Mouse (Mus musculus): Measurements from ENCODE around the gene Olfr314. TPM values are rescaled to one million over a fixed set of nuclear protein-coding genes. Genes with fewer than 3 reads are reported as not detected.
"Not testable (repeated sequence)": the region's sequence is repeated elsewhere in the genome, so short reads cannot be mapped to it uniquely, and the experiment has no call there.

The Olfr314 gene
- total RNA-seq, 1 experiment = not detected

DNA sequence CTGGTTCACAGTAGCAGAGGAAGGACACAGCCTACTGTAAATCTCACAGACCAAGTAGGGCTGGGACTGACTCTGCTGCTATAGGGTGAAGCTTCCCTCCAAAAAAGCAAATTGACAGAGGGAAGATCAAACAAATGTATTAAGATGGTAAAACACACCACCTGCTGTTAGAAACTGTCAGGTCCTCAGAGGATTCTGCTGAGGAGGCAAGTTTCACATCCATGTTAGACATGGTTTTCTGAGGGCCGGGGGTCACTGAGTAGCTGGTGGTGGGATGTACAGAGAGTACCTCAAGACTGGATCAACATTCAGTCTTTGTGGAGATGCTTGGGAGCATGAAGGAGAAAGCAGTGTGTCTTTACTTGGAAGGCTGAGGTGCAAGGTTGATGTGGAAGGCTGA lies 32.9 kb downstream of the Olfr314 start:
- H3K9me3 ChIP-seq (ENCODE audit: control insufficient read depth, insufficient read depth, low read depth, low read length) = no peaks in the 10 kb centered on the region
- DNase-seq (ENCODE audit: low read depth, low spot score) = no peak
- in situ Hi-C loops (cut with MboI; ENCODE audit: low sequenced_read_pairs in 2 of 2, unreplicated experiment in 2 of 2) = no loop called here
- no peak overlapping the region for H3K27ac ChIP-seq (ENCODE audit: insufficient read depth, low read depth, low read length, poor library complexity, severe bottlenecking)
- TF ChIP-seq CHD2 (IDR thresholded peaks at IDR 0.05; ENCODE audit: low read depth, low read length) (no peak), MAFK (IDR thresholded peaks at IDR 0.05; ENCODE audit: insufficient read depth, low read depth, low read length) (peak; percentile 81)
- H3K4me3 ChIP-seq (ENCODE audit: insufficient read depth in 1 of 2, low read depth in 1 of 2, low read length in 2 of 2, poor library complexity in 1 of 2, severe bottlenecking in 1 of 2) = no peak overlapping the region
- H3K4me1 ChIP-seq (ENCODE audit: control insufficient read depth in 2 of 2, insufficient read depth in 2 of 2, low read length in 2 of 2, poor library complexity in 1 of 2) = no peaks in the 10 kb centered on the region
- no peaks in the 10 kb centered on the region for H3K36me3 ChIP-seq (ENCODE audit: control insufficient read depth, insufficient read depth, low read length, poor library complexity, severe bottlenecking)
- H3K9ac ChIP-seq (ENCODE audit: insufficient read depth, low read depth, low read length, poor library complexity, severe bottlenecking) = no peak overlapping the region

- H3K4me3 ChIP-seq (ENCODE audit: insufficient read depth in 1 of 2, low read depth in 1 of 2, low read length in 2 of 2, poor library complexity in 1 of 2, severe bottlenecking in 1 of 2); H3K36me3 ChIP-seq (ENCODE audit: control insufficient read depth, insufficient read depth, low read length, poor library complexity, severe bottlenecking); H3K9me3 ChIP-seq (ENCODE audit: control insufficient read depth, insufficient read depth, low read depth, low read length); DNase-seq (ENCODE audit: low read depth, low spot score); H3K4me1 ChIP-seq (ENCODE audit: control insufficient read depth in 2 of 2, insufficient read depth in 2 of 2, low read length in 2 of 2, poor library complexity in 1 of 2); H3K27ac ChIP-seq (ENCODE audit: insufficient read depth, low read depth, low read length, poor library complexity, severe bottlenecking); H3K9ac ChIP-seq (ENCODE audit: insufficient read depth, low read depth, low read length, poor library complexity, severe bottlenecking); in situ Hi-C loops (cut with MboI; ENCODE audit: low sequenced_read_pairs in 2 of 2, unreplicated experiment in 2 of 2): not testable (repeated sequence)
These were observed 46.2 kb downstream of the Olfr314 start, which contains the start of gene Olfr312 for GRCm38 (mm10) chr11:58828937-58829336. Olfr312 (plus strand) TSS chr11:58829237.

GRCm38 (mm10) chr11:58829764-58830163 lies 47.0 kb downstream of the Olfr314 start:
- in situ Hi-C loops (cut with MboI; ENCODE audit: low sequenced_read_pairs in 2 of 2, unreplicated experiment in 2 of 2) = no loop called here

GRCm38 (mm10) chr11:58832541-58832940 lies 49.8 kb downstream of the Olfr314 start:
- DNase-seq (ENCODE audit: low read depth, low spot score); in situ Hi-C loops (cut with MboI; ENCODE audit: low sequenced_read_pairs in 2 of 2, unreplicated experiment in 2 of 2); H3K9me3 ChIP-seq (ENCODE audit: control insufficient read depth, insufficient read depth, low read depth, low read length); H3K9ac ChIP-seq (ENCODE audit: insufficient read depth, low read depth, low read length, poor library complexity, severe bottlenecking); H3K4me3 ChIP-seq (ENCODE audit: insufficient read depth in 1 of 2, low read depth in 1 of 2, low read length in 2 of 2, poor library complexity in 1 of 2, severe bottlenecking in 1 of 2); H3K4me1 ChIP-seq (ENCODE audit: control insufficient read depth in 2 of 2, insufficient read depth in 2 of 2, low read length in 2 of 2, poor library complexity in 1 of 2); H3K27ac ChIP-seq (ENCODE audit: insufficient read depth, low read depth, low read length, poor library complexity, severe bottlenecking); H3K36me3 ChIP-seq (ENCODE audit: control insufficient read depth, insufficient read depth, low read length, poor library complexity, severe bottlenecking): not testable (repeated sequence)

More at GRCm38 (mm10) chr11:58829764-58830163, 47.0 kb downstream of the Olfr314 start:
- Histone ChIP-seq H3K4me1 (ENCODE audit: control insufficient read depth in 2 of 2, insufficient read depth in 2 of 2, low read length in 2 of 2, poor library complexity in 1 of 2) (no peaks in the 10 kb centered on the region), H3K27ac (ENCODE audit: insufficient read depth, low read depth, low read length, poor library complexity, severe bottlenecking) (no peak overlapping the region), H3K36me3 (ENCODE audit: control insufficient read depth, insufficient read depth, low read length, poor library complexity, severe bottlenecking) (no peaks in the 10 kb centered on the region), H3K9ac (ENCODE audit: insufficient read depth, low read depth, low read length, poor library complexity, severe bottlenecking) (no peak overlapping the region), H3K4me3 (ENCODE audit: insufficient read depth in 1 of 2, low read depth in 1 of 2, low read length in 2 of 2, poor library complexity in 1 of 2, severe bottlenecking in 1 of 2) (no peak overlapping the region), H3K9me3 (ENCODE audit: control insufficient read depth, insufficient read depth, low read depth, low read length) (no peaks in the 10 kb centered on the region)
- TF ChIP-seq ZC3H11A (IDR thresholded peaks at IDR 0.05; ENCODE audit: borderline replicate concordance, low read depth, low read length) = no peak
- no peak for DNase-seq (ENCODE audit: low read depth, low spot score)

Other genes starting within 250 kb of the Olfr314 start
- not detected in 2 replicates for gene Olfr330, start 248.1 kb upstream of the Olfr314 start, total RNA-seq (2012; rRNA removed)
- 0.26 and 0.27 TPM in 2 replicates for gene Olfr329-ps, start 236.5 kb upstream of the Olfr314 start, total RNA-seq (2012; rRNA removed)
- 0.18 and 0.37 TPM in 2 replicates for gene Olfr328, start 227.3 kb upstream of the Olfr314 start, total RNA-seq (2012; rRNA removed)
- not detected in 2 replicates for gene Olfr224, start 212.4 kb upstream of the Olfr314 start, total RNA-seq (2012; rRNA removed)
- not detected in 2 replicates for gene Olfr325, start 205.2 kb upstream of the Olfr314 start, total RNA-seq (2012; rRNA removed)
- not detected in 2 replicates for gene Olfr324, start 187.8 kb upstream of the Olfr314 start, total RNA-seq (2012; rRNA removed)
- not detected in 2 replicates for gene 2210407C18Rik, start 166.9 kb upstream of the Olfr314 start, total RNA-seq (2012; rRNA removed)
- not detected in 2 replicates for gene Olfr323, start 152.5 kb upstream of the Olfr314 start, total RNA-seq (2012; rRNA removed)
- gene Trim58, start 142.5 kb upstream of the Olfr314 start, total RNA-seq (2012; rRNA removed) = not detected in 2 replicates
- gene Olfr322, start 124.2 kb upstream of the Olfr314 start, total RNA-seq (2012; rRNA removed) = not detected in 2 replicates
- not detected in 2 replicates for gene Olfr320, start 101.9 kb upstream of the Olfr314 start, total RNA-seq (2012; rRNA removed)
- gene Olfr319, start 83.8 kb upstream of the Olfr314 start, total RNA-seq (2012; rRNA removed) = not detected in 2 replicates
- gene Olfr318, start 58.9 kb upstream of the Olfr314 start, total RNA-seq (2012; rRNA removed) = not detected in 2 replicates
- not detected in 2 replicates for gene Olfr317, start 43.7 kb upstream of the Olfr314 start, total RNA-seq (2012; rRNA removed)
- gene Olfr316, start 30.2 kb upstream of the Olfr314 start, total RNA-seq (2012; rRNA removed) = not detected in 2 replicates
- gene Olfr315, start 9.8 kb upstream of the Olfr314 start, total RNA-seq (2012; rRNA removed) = not detected in 2 replicates
- 2.3 and 2.7 TPM in 2 replicates for gene Fam183b, start 19.0 kb downstream of the Olfr314 start, total RNA-seq (2012; rRNA removed)
- not detected in 2 replicates for gene Olfr313, start 32.0 kb downstream of the Olfr314 start, total RNA-seq (2012; rRNA removed)
- not detected in 2 replicates for gene Olfr312, start 46.3 kb downstream of the Olfr314 start, total RNA-seq (2012; rRNA removed)
- not detected in 2 replicates for gene Olfr311, start 56.3 kb downstream of the Olfr314 start, total RNA-seq (2012; rRNA removed)
- gene Gm12258, start 64.2 kb downstream of the Olfr314 start, total RNA-seq (2012; rRNA removed) = 3.7 and 4.7 TPM in 2 replicates
- 5.3 and 5.7 TPM in 2 replicates for gene 2810021J22Rik, start 84.3 kb downstream of the Olfr314 start, total RNA-seq (2012; rRNA removed)
- gene Zfp39, start 121.3 kb downstream of the Olfr314 start, total RNA-seq (2012; rRNA removed) = 3.0 and 3.4 TPM in 2 replicates
- gene Btnl10, start 135.0 kb downstream of the Olfr314 start, total RNA-seq (2012; rRNA removed) = not detected in 2 replicates
- gene Rnf187, start 156.0 kb downstream of the Olfr314 start, total RNA-seq (2012; rRNA removed) = 104 and 115 TPM in 2 replicates
- gene Hist3h2ba, start 166.0 kb downstream of the Olfr314 start, total RNA-seq (2012; rRNA removed) = 109 and 141 TPM in 2 replicates
- 161 and 194 TPM in 2 replicates for gene Hist3h2a, start 171.7 kb downstream of the Olfr314 start, total RNA-seq (2012; rRNA removed)
- gene Trim17, start 171.7 kb downstream of the Olfr314 start, total RNA-seq (2012; rRNA removed) = 0.40 and 0.74 TPM in 2 replicates
- 29.6 and 47.4 TPM in 2 replicates for gene Trim11, start 195.1 kb downstream of the Olfr314 start, total RNA-seq (2012; rRNA removed)